Mouse (Mus musculus): ENCODE data around the gene Efl1.

DNA sequence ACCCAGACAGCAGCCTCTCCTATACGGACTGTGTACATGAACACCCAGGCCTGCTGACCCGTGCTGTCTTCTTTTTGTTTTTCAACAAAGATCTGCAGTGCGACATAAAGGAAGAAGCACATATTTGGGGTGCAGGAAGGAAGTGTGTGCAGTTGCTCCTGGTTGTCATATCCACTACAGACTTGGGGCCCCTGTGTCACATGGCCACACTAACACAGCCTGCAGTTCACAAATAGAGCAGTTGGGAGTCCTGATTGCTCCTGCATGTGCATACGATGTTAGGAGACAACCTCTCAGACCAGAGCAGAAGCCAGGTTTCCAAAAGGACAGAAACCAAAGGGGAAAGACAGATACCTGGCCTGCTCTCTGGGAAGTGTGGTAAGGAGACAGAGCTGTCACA, 172.2 kb downstream of the Efl1 start:
- TF ChIP-seq POLR2A (IDR thresholded peaks at IDR 0.05; ENCODE audit: insufficient read length, low read depth) (no peak), MYOD1 (IDR thresholded peaks at IDR 0.05; ENCODE audit: control insufficient read depth in 1 of 3, insufficient read length in 2 of 3, low read depth in 2 of 3) (no peak)
